Mouse (Mus musculus) frontal cortex, postnatal 36 days (tissue): ENCODE results near the gene Ttc9c.
A peak's percentile ranks its signal among the peaks of the same experiment; 100 is the strongest.

Source experiments
- DNase-seq, 2 experiments: peaks; one replicate each; pipeline ENCODE4 v3.0.0; 2022; ENCODE audit warnings: low spot score in 2 of 2

The Ttc9c gene

GRCm38 (mm10) chr19:8830664-8831063, 11.5 kb upstream of the Ttc9c start:
- DNase-seq = no peak

- no peak for DNase-seq
These were observed 10.5 kb upstream of the Ttc9c start, which contains the start of gene AC129217.1 for GRCm38 (mm10) chr19:8829660-8830059. Gene AC129217.1, plus strand, starts transcription at chr19:8829773.

- no peak for DNase-seq
These were observed 3.6 kb upstream of the Ttc9c start for GRCm38 (mm10) chr19:8822696-8823095.

GRCm38 (mm10) chr19:8821146-8821545, 2.0 kb upstream of the Ttc9c start:
- DNase-seq = no peak

GRCm38 (mm10) chr19:8820424-8820956, 1.4 kb upstream of the Ttc9c start:
- DNase-seq = no peak

GRCm38 (mm10) chr19:8819596-8820423, 677 bp upstream of the Ttc9c start, which contains the start of gene Hnrnpul2:
Gene Hnrnpul2, plus strand, starts transcription at chr19:8820010.
- peak; percentile 99 for DNase-seq

- no peak for DNase-seq
These were observed 783 bp downstream of the Ttc9c start for GRCm38 (mm10) chr19:8818301-8818798.

GRCm38 (mm10) chr19:8817001-8817400, 2.1 kb downstream of the Ttc9c start:
- no peak for DNase-seq

- DNase-seq = no peak
These were observed 3.3 kb downstream of the Ttc9c start for GRCm38 (mm10) chr19:8815812-8816211.

- DNase-seq = no peak
These were observed 12.3 kb downstream of the Ttc9c start for GRCm38 (mm10) chr19:8806810-8807209.

GRCm38 (mm10) chr19:8803879-8804660, 15.1 kb downstream of the Ttc9c start:
- no peak for DNase-seq

GRCm38 (mm10) chr19:8803204-8803780, 15.8 kb downstream of the Ttc9c start:
- DNase-seq = no peak

- peak; percentile 96 to 97 for DNase-seq
These were observed 16.9 kb downstream of the Ttc9c start, which contains the start of gene Zbtb3 for GRCm38 (mm10) chr19:8802130-8802821. Gene Zbtb3, plus strand, starts transcription at chr19:8802555.

GRCm38 (mm10) chr19:8798947-8799315, 20.2 kb downstream of the Ttc9c start:
- DNase-seq = no peak

- DNase-seq = peak; percentile 82 to 91
These were observed 20.7 kb downstream of the Ttc9c start, which contains the start of gene Polr2g for GRCm38 (mm10) chr19:8798264-8798946. Gene Polr2g, minus strand, starts transcription at chr19:8798577.

- peak in 1 of 2 experiments; percentile 47 for DNase-seq
These were observed 29.0 kb downstream of the Ttc9c start for GRCm38 (mm10) chr19:8790171-8790570.

GRCm38 (mm10) chr19:8789171-8789570, 30.0 kb downstream of the Ttc9c start:
- DNase-seq = peak in 1 of 2 experiments; percentile 50

- DNase-seq = no peak
These were observed 30.6 kb downstream of the Ttc9c start for GRCm38 (mm10) chr19:8788521-8788920.

GRCm38 (mm10) chr19:8786008-8786781, 32.9 kb downstream of the Ttc9c start, which contains the start of gene Taf6l:
Gene Taf6l, minus strand, starts transcription at chr19:8786417.
- DNase-seq = peak; percentile 88 to 96
